ENCODE assay signal across 15 mouse cellular contexts in the genomic region with DNA sequence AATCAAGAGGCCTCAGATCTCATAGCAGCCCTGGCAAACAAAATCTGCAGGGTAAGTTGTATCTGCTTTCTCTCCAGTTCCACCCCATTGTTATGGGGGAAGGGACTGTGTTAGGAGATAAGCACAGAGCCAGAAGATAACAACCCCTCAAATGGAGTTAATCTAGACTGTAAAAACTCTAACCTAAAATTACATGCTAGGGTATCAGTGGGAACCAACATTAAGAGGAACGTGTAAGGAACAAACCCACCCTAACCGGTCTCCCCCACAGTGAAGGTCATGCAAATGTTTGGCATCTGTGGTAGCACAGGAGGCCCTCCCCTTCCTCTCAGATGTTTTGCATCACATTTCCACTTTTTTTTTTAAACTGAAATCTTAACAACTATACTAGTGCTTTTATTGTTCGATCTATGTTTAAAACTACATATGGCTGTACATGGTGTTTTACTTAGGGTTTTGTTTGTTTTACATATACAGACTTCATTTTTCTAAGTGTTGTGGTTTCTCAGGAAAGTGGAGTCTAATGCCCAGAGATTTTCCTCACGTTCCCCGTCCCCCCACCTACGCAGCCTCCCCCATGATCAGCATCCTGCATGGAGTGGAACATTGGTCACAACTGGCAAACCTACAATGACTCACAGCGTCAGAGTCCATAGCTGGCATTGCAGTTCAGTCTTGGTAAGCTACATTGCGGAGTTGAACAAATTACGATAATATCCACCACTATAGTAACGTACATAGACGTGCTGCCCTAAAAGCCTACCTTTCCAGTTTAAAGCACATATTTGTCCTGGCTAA. TPM values are rescaled to one million over a fixed set of nuclear protein-coding genes. Genes with fewer than 3 reads are reported as not detected.
DNase-seq lines count a peak whose midpoint lies in the region; ATAC-seq and TF ChIP-seq lines count a peak whose summit lies in the region.
"Had no signal": no experiment of that assay in that cellular context is flagged by ENCODE, and none has a peak within 500 bp of the region (broad histone marks: within the 10 kb centered on the region; RNA-seq: fewer than 3 reads in every experiment).

No protein-coding gene starts in this region.

- no peak overlapping the region for H3K4me2 ChIP-seq in heart, embryonic 13.5 days
- H3K4me2 ChIP-seq in liver, embryonic 16.5 days (ENCODE audit: low read depth, low read length) = no peak overlapping the region
- no peak overlapping the region for H3K4me2 ChIP-seq in neural tube, embryonic 15.5 days
- H3K4me2 ChIP-seq: forebrain, embryonic 13.5 days; hindbrain, embryonic 12.5 days had no signal

- no peaks in the 10 kb centered on the region for H3K9me3 ChIP-seq in heart, embryonic 13.5 days
- H3K9me3 ChIP-seq in liver, embryonic 16.5 days (replicated peaks; ENCODE audit: control insufficient read depth, low read length) = no peaks in the 10 kb centered on the region
- H3K9me3 ChIP-seq in neural tube, embryonic 15.5 days (replicated peaks) = no peaks in the 10 kb centered on the region
- H3K9me3 ChIP-seq: forebrain, embryonic 13.5 days; hindbrain, embryonic 12.5 days had no signal

- H3K4me1 ChIP-seq in heart, embryonic 13.5 days = peaks cover 32% of the 10 kb centered on the region
- peaks cover 10% of the 10 kb centered on the region; the same call in 1 of the 2 replicates for H3K4me1 ChIP-seq in spleen, adult 2 months (ENCODE audit: control insufficient read depth, insufficient read depth, insufficient read length)
- H3K4me1 ChIP-seq in liver, embryonic 16.5 days (ENCODE audit: control insufficient read depth, low read depth, low read length) = no peaks in the 10 kb centered on the region
- H3K4me1 ChIP-seq in neural tube, embryonic 15.5 days = no peaks in the 10 kb centered on the region
- H3K4me1 ChIP-seq: forebrain, embryonic 13.5 days; hindbrain, embryonic 12.5 days had no signal

- H3K36me3 ChIP-seq in heart, embryonic 13.5 days = no peaks in the 10 kb centered on the region; the same call in 1 of the 2 replicates
- no peaks in the 10 kb centered on the region for H3K36me3 ChIP-seq in spleen, adult 2 months (ENCODE audit: control insufficient read depth, insufficient read depth, low read length)
- H3K36me3 ChIP-seq in liver, embryonic 16.5 days (ENCODE audit: control insufficient read depth, insufficient read depth) = no peaks in the 10 kb centered on the region
- no peaks in the 10 kb centered on the region for H3K36me3 ChIP-seq in neural tube, embryonic 15.5 days

- no peak for DNase-seq in heart, postnatal 36 days
- DNase-seq in spleen, adult 2 months (ENCODE audit: low read depth in 1 of 2, low spot score in 2 of 2) = peak in 1 of 2 experiments; percentile 42
- no peak for DNase-seq in spleen, adult 18-20 months
- DNase-seq in CD4-positive helper T cell, adult 2 months (ENCODE audit: low read depth, low spot score) = peak; percentile 40
- no peak for DNase-seq in layer of hippocampus, adult 2 months (ENCODE audit: low spot score in 2 of 2)
- DNase-seq: cerebellum, adult 18-20 months; gastrocnemius, adult 2 months; kidney, adult 2 months had no signal

- TF ChIP-seq CTCF in spleen, adult 2 months (IDR thresholded peaks at IDR 0.05; ENCODE audit: extremely low read depth, insufficient read depth, insufficient read length, insufficient replicate concordance) = no peak
- TF ChIP-seq CTCF in layer of hippocampus, adult 2 months (conservative IDR thresholded peaks at IDR 0.05) = no peak

- H3K27ac ChIP-seq in heart, embryonic 13.5 days (replicated peaks) = peak overlapping the region; percentile 64
- peak overlapping the region; percentile 66 for H3K27ac ChIP-seq in spleen, adult 2 months (ENCODE audit: insufficient read depth, low read length)
- H3K27ac ChIP-seq in liver, embryonic 16.5 days (ENCODE audit: low read length) = no peak overlapping the region
- H3K27ac ChIP-seq in neural tube, embryonic 15.5 days (replicated peaks) = no peak overlapping the region
- H3K27ac ChIP-seq in layer of hippocampus, adult 2 months = no peak overlapping the region
- H3K27ac ChIP-seq: forebrain, embryonic 13.5 days; gastrocnemius, adult 2 months; hindbrain, embryonic 12.5 days had no signal

- WGBS in heart, embryonic 13.5 days = 62% methylated on average over 11 of the region's 11 CpGs
- 62% methylated on average over 11 of the region's 11 CpGs for WGBS in spleen, adult 2 months
- WGBS in liver, embryonic 16.5 days (ENCODE audit: insufficient replicate concordance) = 55% methylated on average over 11 of the region's 11 CpGs
- 91% methylated on average over 11 of the region's 11 CpGs for WGBS in neural tube, embryonic 15.5 days

- no peak; the same call in 1 of the 2 replicates for TF ChIP-seq POLR2A in spleen, adult 2 months (IDR thresholded peaks at IDR 0.05; ENCODE audit: low read depth, low read length)

- H3K27me3 ChIP-seq in heart, embryonic 13.5 days (replicated peaks) = no peaks in the 10 kb centered on the region
- no peaks in the 10 kb centered on the region for H3K27me3 ChIP-seq in spleen, adult 2 months (ENCODE audit: control insufficient read depth, insufficient read depth, low read length)
- H3K27me3 ChIP-seq in liver, embryonic 16.5 days (ENCODE audit: control insufficient read depth, insufficient read depth, low read depth, low read length) = no peaks in the 10 kb centered on the region
- H3K27me3 ChIP-seq in neural tube, embryonic 15.5 days (replicated peaks) = no peaks in the 10 kb centered on the region
- H3K27me3 ChIP-seq: forebrain, embryonic 13.5 days; hindbrain, embryonic 12.5 days; Patski had no signal

- no peak for ATAC-seq in heart, embryonic 13.5 days (ENCODE audit: extremely low read depth, insufficient number of reproducible peaks, low FRiP score, low TSS enrichment)
- peak; percentile 27; the same call in 1 of the 2 replicates for ATAC-seq in liver, embryonic 16.5 days (ENCODE audit: low read depth)
- no peak for ATAC-seq in neural tube, embryonic 15.5 days (ENCODE audit: low FRiP score)
- ATAC-seq: CD4-positive, CD25-positive, alpha-beta regulatory T cell, adult 4 months; forebrain, embryonic 13.5 days; Patski had no signal

- no peak overlapping the region for H3K4me3 ChIP-seq in heart, embryonic 13.5 days
- H3K4me3 ChIP-seq in spleen, adult 2 months (ENCODE audit: extremely low read depth, insufficient read depth, insufficient read length) = no peak overlapping the region
- H3K4me3 ChIP-seq in liver, embryonic 16.5 days (ENCODE audit: low read depth, low read length) = no peak overlapping the region
- H3K4me3 ChIP-seq in neural tube, embryonic 15.5 days (replicated peaks) = no peak overlapping the region
- H3K4me3 ChIP-seq in layer of hippocampus, adult 2 months = no peak overlapping the region
- H3K4me3 ChIP-seq: forebrain, embryonic 13.5 days; gastrocnemius, adult 2 months; hindbrain, embryonic 12.5 days had no signal

- intact Hi-C loops in heart, postnatal 36 days (cut with DNase I) = loop anchor here (5.0 kb wide), 1 partner anchor 423 kb away; no protein-coding TSS in a partner anchor

- no peak overlapping the region for H3K9ac ChIP-seq in heart, embryonic 13.5 days
- H3K9ac ChIP-seq in liver, embryonic 16.5 days (ENCODE audit: low read depth, low read length) = no peak overlapping the region
- no peak overlapping the region for H3K9ac ChIP-seq in neural tube, embryonic 15.5 days (replicated peaks)
- H3K9ac ChIP-seq: forebrain, embryonic 13.5 days; hindbrain, embryonic 12.5 days had no signal

RNA-seq across cellular contexts. Expression of a gene that starts 33.1 kb away (rescaled TPM):
- polyA plus RNA-seq in heart, embryonic 13.5 days (2015; fragmentation: Nextera tagmentation; extraction: Ambion mirVana) = 8.9 and 9.3 TPM in 2 replicates
- total RNA-seq in heart, postnatal 36 days (2021) = 1 to 10 TPM; 2.3 to 3.1 TPM
- 3.7 and 4.3 TPM in 2 replicates for polyA plus RNA-seq in spleen, adult 2 months (2012; rRNA removed)
- polyA plus RNA-seq in liver, embryonic 16.5 days (2015; fragmentation: Nextera tagmentation; extraction: Ambion mirVana) = 0.41 and 0.57 TPM in 2 replicates
- 37.3 and 40.1 TPM in 2 replicates for polyA plus RNA-seq in neural tube, embryonic 15.5 days (2015; fragmentation: Nextera tagmentation; extraction: Ambion mirVana)
- 10 to 100 TPM; 15.0 to 18.2 TPM for total RNA-seq in layer of hippocampus, adult 2 months (2021)

Comparison
In these comparisons a context has a peak if more than half of its experiments do, and no peak if none do; other contexts are left out.
1. H3K27ac ChIP-seq: peak in heart, embryonic 13.5 days (single experiment) and spleen, adult 2 months (single experiment); none in liver, embryonic 16.5 days (single experiment), neural tube, embryonic 15.5 days (single experiment) and layer of hippocampus, adult 2 months (single experiment).